Mouse (Mus musculus) limb, embryonic 12.5 days (tissue): ENCODE measurements at regions not wholly inside any gene's neighbourhood (a gene's known extent, or its start where the extent isn't known, plus 50 kb on each side); places are given as distances from the start of the nearest gene placed in this dataset.

Source experiments
- ATAC-seq: fragments of 200-750 bp; cut with Nextera tagmentation; 2 replicates; pipeline ENCODE4 v1.8.0; 2017; ENCODE audit warnings: low read depth, moderate TSS enrichment; ENCODE audit not compliant: insufficient number of reproducible peaks, insufficient read depth, low FRiP score, low TSS enrichment
- H3K27ac ChIP-seq: fragments of 300-500 bp; sonication (generic); 2 replicates; pipeline ENCODE4 v1.5.1; 2016; ENCODE audit warnings: mild to moderate bottlenecking, moderate library complexity
- H3K27me3 ChIP-seq: fragments of 300-500 bp; sonication (generic); 2 replicates; pipeline ENCODE4 v1.6.1; 2016; ENCODE audit warnings: mild to moderate bottlenecking, moderate library complexity
- H3K36me3 ChIP-seq: fragments of 300-500 bp; sonication (generic); 2 replicates; pipeline ENCODE4 v1.6.1; 2016; ENCODE audit warnings: mild to moderate bottlenecking, moderate library complexity
- H3K4me1 ChIP-seq: fragments of 300-500 bp; sonication (generic); replicated peaks from 2 replicates; pipeline ENCODE4 v1.6.1; 2016
- H3K4me2 ChIP-seq: fragments of 300-500 bp; sonication (generic); 2 replicates; pipeline ENCODE4 v1.6.1; 2016; ENCODE audit warnings: mild to moderate bottlenecking, moderate library complexity
- H3K4me3 ChIP-seq: fragments of 300-500 bp; sonication (generic); replicated peaks from 2 replicates; pipeline ENCODE4 v1.5.1; 2016; ENCODE audit warnings: mild to moderate bottlenecking
- H3K9ac ChIP-seq: fragments of 300-500 bp; sonication (generic); replicated peaks from 2 replicates; pipeline ENCODE4 v1.6.1; 2016; ENCODE audit warnings: mild to moderate bottlenecking, moderate library complexity
- H3K9me3 ChIP-seq: fragments of 300-500 bp; sonication (generic); 2 replicates; pipeline ENCODE4 v1.6.1; 2016; ENCODE audit warnings: mild to moderate bottlenecking, moderate library complexity
- WGBS: fragments of 180-500 bp; shearing (Covaris S2); methylation state at CpG from one replicate; pipeline ENCODE4 v1.1.7; 2016; 5-methylcytosine and 5-hydroxymethylcytosine counted together

GRCm38 (mm10) chr10:37630403-37630802 is 491.7 kb upstream of the Marcks start:
- H3K4me3 ChIP-seq, result no peak overlapping the region
- H3K4me2 ChIP-seq, result no peak overlapping the region
- WGBS, result 100% methylated on average over 1 of the region's 1 CpGs
- no peaks in the 10 kb centered on the region for H3K9me3 ChIP-seq
- no peak overlapping the region for H3K27ac ChIP-seq
- H3K36me3 ChIP-seq, result no peaks in the 10 kb centered on the region
- ATAC-seq, result no peak
- no peaks in the 10 kb centered on the region for H3K27me3 ChIP-seq
- H3K9ac ChIP-seq, result no peak overlapping the region
- no peaks in the 10 kb centered on the region for H3K4me1 ChIP-seq

- Histone ChIP-seq H3K4me1 (no peaks in the 10 kb centered on the region), H3K4me2 (no peak overlapping the region), H3K27ac (no peak overlapping the region), H3K36me3 (no peaks in the 10 kb centered on the region), H3K4me3 (no peak overlapping the region), H3K9me3 (no peaks in the 10 kb centered on the region), H3K27me3 (no peaks in the 10 kb centered on the region), H3K9ac (no peak overlapping the region)
- WGBS, result 78% methylated on average over 3 of the region's 3 CpGs
- ATAC-seq, result no peak
These were observed 489.2 kb upstream of the Marcks start for GRCm38 (mm10) chr10:37627900-37628299.

DNA sequence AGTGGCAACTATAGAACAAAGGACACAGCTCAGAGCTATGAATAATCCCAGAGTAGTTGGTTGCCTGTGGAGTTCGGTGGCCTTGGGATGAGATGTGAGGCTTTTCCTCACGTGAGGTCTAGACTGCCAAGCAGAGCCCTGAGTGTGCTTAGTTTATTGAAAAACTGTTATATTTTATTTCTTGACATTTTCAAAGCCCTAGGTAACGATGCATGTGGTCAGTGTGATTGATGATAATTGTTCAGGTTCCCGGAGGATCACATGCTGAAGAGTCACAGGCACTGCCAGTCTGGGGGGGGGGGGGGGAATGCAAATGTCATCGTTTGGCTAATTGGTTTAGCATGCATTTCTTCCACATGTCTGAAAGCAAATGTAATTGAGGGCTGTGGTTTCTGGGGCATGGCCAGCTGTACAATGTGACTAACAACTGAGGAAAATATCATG is 488.1 kb upstream of the Marcks start:
- H3K9me3 ChIP-seq, result no peaks in the 10 kb centered on the region
- ATAC-seq, result no peak
- H3K4me3 ChIP-seq, result no peak overlapping the region
- no peak overlapping the region for H3K27ac ChIP-seq
- H3K36me3 ChIP-seq, result no peaks in the 10 kb centered on the region
- no peaks in the 10 kb centered on the region for H3K4me1 ChIP-seq
- H3K27me3 ChIP-seq, result no peaks in the 10 kb centered on the region
- H3K4me2 ChIP-seq, result no peak overlapping the region
- WGBS, result 19% methylated on average over 5 of the region's 5 CpGs
- no peak overlapping the region for H3K9ac ChIP-seq

DNA sequence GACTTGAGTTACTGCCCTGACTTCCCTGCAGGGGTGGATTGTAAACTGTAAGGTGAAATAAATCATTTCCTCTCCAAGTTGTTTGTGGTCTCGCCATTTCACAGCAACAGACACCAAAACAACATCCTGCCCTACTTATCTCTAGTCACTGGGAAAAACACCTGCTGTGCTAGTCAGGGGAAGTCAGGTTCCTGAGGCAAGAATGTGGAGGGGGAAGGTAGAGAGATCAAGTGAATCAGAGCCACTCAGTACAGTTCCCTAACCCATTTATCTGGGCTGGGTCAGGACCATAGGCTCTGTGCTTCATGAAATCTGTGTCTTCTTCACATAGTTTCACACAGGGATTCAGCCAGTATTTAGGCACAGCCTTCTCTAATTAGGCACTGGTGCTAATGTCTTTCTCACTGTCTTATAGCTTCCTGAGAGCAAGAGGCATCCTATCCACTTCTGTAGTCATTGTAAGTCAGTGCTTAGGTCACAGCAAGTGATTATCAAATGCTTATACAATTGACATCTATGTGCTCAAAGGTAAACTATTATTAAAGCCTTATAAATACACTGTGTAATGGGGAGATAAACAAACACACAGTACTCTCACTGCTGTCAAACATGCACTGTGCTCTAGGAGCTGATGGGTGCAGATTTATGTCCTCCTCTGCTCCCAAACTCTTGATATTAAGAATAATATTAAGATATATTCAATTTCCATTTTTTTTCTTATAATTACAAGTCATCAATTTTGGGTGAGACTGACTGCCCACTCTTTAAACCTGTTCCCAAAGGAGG is 487.4 kb upstream of the Marcks start:
- H3K9me3 ChIP-seq, result no peaks in the 10 kb centered on the region
- no peak overlapping the region for H3K27ac ChIP-seq
- WGBS, result 24% methylated on average over 1 of the region's 1 CpGs
- no peak for ATAC-seq
- no peak overlapping the region for H3K9ac ChIP-seq
- no peaks in the 10 kb centered on the region for H3K4me1 ChIP-seq
- no peaks in the 10 kb centered on the region for H3K27me3 ChIP-seq
- no peak overlapping the region for H3K4me3 ChIP-seq
- no peak overlapping the region for H3K4me2 ChIP-seq
- H3K36me3 ChIP-seq, result no peaks in the 10 kb centered on the region

DNA sequence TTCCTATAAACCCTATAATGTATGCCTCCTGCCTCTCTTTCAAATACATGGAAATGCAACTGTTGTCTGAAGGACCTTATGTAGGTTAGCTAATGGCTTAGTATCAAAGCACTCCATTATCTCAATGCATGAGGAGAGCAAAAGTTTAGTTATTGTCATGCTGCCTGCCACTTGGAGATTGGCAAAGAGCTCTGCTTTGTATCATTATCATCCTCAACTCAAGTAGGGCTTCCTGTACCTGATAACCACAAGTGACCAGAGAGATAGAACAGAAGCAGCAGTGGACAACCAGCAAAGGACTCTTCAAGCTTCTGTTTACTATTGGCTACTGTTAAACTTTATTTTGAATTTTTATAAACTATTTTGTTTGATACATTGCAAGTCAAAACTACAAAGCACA is 484.3 kb upstream of the Marcks start:
- H3K4me2 ChIP-seq, result no peak overlapping the region
- no peak overlapping the region for H3K4me3 ChIP-seq
- H3K36me3 ChIP-seq, result no peaks in the 10 kb centered on the region
- H3K9ac ChIP-seq, result no peak overlapping the region
- no peaks in the 10 kb centered on the region for H3K27me3 ChIP-seq
- no peak for ATAC-seq
- no peaks in the 10 kb centered on the region for H3K9me3 ChIP-seq
- H3K4me1 ChIP-seq, result no peaks in the 10 kb centered on the region
- H3K27ac ChIP-seq, result no peak overlapping the region

DNA sequence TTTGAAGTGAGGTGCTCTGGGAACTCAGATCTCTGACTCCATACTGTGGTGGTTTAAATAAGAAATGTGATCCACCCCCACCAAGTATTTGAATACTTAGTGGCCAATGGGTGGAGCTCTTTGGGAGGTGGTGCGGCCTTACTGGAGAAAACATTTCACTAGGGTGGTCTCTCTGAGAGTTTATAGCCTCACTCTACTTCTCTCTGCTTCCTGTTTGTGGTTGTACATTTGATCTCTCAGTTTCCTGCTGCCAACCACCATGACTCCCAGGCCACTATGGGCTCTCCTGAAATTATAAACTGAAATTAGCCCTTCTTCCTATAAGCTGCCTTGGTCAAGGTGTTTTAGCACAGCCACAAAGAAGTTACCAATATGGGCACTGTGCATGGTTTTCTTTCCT is 479.9 kb upstream of the Marcks start:
- 79% methylated on average over 1 of the region's 1 CpGs for WGBS
- H3K4me2 ChIP-seq, result no peak overlapping the region
- H3K4me3 ChIP-seq, result no peak overlapping the region
- no peaks in the 10 kb centered on the region for H3K9me3 ChIP-seq
- H3K36me3 ChIP-seq, result no peaks in the 10 kb centered on the region
- ATAC-seq, result no peak
- H3K9ac ChIP-seq, result no peak overlapping the region
- peaks cover 6% of the 10 kb centered on the region; the same call in 1 of the 2 replicates for H3K4me1 ChIP-seq
- H3K27ac ChIP-seq, result no peak overlapping the region
- H3K27me3 ChIP-seq, result no peaks in the 10 kb centered on the region

DNA sequence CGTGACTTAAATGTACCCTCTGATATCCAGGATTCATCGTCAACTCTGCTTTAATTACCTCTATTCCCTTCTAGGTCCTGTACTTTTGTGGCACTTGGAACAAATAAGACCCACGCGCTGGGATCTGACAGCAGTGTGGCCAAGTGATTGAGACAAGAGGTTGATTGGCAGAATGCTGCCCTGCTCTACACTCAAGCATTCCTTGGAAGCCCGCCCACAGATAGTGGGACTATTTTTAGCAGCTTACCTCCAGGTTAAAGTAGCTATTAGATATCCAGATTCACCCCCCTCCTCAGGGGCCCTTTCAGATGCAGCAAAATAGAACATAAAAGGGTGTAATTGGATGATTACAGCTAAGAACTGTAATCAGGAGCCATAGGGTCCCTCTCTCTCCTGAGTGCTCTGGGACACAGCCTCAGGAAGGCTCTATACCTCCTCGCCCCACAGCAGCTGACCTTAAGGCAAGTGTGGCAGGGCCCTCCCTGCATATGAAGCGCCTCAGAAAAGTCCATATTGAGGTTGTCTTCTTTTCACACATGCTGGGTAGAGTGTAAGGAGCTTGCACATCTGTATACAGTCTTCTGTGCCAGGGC is 479.1 kb upstream of the Marcks start:
- H3K4me1 ChIP-seq, result peaks cover 6% of the 10 kb centered on the region; the same call in 1 of the 2 replicates
- no peak for ATAC-seq
- no peaks in the 10 kb centered on the region for H3K9me3 ChIP-seq
- H3K4me2 ChIP-seq, result no peak overlapping the region
- no peak overlapping the region for H3K4me3 ChIP-seq
- H3K9ac ChIP-seq, result no peak overlapping the region
- 82% methylated on average over 7 of the region's 7 CpGs for WGBS
- H3K27me3 ChIP-seq, result no peaks in the 10 kb centered on the region
- no peak overlapping the region for H3K27ac ChIP-seq
- H3K36me3 ChIP-seq, result no peaks in the 10 kb centered on the region

DNA sequence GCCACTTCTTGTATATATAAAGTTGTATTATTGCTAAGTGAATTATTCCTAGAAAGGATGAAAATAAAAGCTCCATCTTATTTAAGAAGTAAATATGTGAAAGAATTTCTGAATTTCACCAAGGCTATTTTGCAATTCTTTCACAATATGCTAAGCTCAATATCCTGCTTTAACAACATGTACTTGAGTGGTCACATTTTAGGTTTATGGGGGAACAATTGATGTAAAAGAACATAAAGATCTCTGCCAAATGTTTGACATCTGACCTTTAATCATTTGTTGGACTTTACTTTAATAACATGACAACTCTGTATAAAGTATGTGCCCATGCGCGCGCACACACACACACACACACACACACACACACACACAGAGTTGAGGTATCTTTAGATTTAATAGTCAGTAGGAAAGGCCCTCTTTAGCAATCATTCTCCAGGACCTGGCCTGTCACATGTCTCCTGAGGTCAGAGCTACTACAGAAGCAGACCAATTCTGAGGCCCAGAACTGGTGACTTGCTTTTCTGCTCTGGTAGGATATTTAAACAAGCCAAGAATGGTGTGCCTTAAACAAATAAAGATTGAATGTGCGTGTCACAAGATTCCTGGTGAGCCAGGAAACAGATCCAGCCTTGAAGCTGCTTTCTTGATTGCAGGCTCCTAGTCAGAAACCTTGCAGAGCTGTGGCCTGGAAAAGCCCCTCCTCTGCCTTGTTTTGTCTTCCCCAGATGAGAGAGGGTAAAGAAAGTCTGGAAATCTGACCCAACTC is 477.4 kb upstream of the Marcks start:
- H3K27ac ChIP-seq, result peak overlapping the region; percentile 73
- no peaks in the 10 kb centered on the region for H3K27me3 ChIP-seq
- no peak overlapping the region for H3K9ac ChIP-seq
- H3K36me3 ChIP-seq, result no peaks in the 10 kb centered on the region
- no peak overlapping the region for H3K4me2 ChIP-seq
- H3K4me3 ChIP-seq, result no peak overlapping the region
- peaks cover 6% of the 10 kb centered on the region; the same call in 1 of the 2 replicates for H3K4me1 ChIP-seq
- H3K9me3 ChIP-seq, result no peaks in the 10 kb centered on the region
- 66% methylated on average over 4 of the region's 4 CpGs for WGBS
- no peak for ATAC-seq

DNA sequence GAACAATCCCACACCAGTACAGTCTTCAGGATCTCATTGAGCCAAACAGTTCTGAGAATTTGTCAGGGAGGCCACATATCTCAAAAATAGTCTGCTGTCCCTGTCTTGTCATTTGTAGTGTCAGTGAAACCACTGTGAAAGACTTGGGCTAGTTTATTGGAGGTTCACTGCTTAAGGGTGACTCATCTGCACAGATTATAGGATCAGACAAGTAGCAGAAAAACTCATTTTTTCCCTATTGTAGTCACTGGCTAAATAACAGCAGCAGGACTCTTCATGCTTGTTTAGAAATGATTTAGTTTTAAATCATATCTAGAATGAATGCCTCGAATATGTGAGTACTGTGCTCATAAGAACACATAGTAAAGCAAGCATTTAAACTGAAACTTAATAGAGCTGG is 475.2 kb upstream of the Marcks start:
- H3K27ac ChIP-seq, result no peak overlapping the region
- 69% methylated on average over 1 of the region's 1 CpGs for WGBS

GRCm38 (mm10) chr10:37603529-37603928 is 464.8 kb upstream of the Marcks start:
- Histone ChIP-seq H3K27ac (peak overlapping the region; percentile 72), H3K36me3 (no peaks in the 10 kb centered on the region), H3K4me1 (no peaks in the 10 kb centered on the region), H3K4me3 (no peak overlapping the region), H3K27me3 (no peaks in the 10 kb centered on the region), H3K9ac (no peak overlapping the region), H3K4me2 (no peak overlapping the region), H3K9me3 (no peaks in the 10 kb centered on the region)
- 28% methylated on average over 1 of the region's 1 CpGs for WGBS
- no peak for ATAC-seq

More for the DNA sequence above, 475.2 kb upstream of the Marcks start:
- H3K9me3 ChIP-seq, result no peaks in the 10 kb centered on the region
- H3K4me2 ChIP-seq, result no peak overlapping the region
- no peaks in the 10 kb centered on the region for H3K27me3 ChIP-seq
- no peak overlapping the region for H3K9ac ChIP-seq
- H3K4me3 ChIP-seq, result no peak overlapping the region
- H3K4me1 ChIP-seq, result peaks cover 6% of the 10 kb centered on the region; the same call in 1 of the 2 replicates
- no peaks in the 10 kb centered on the region for H3K36me3 ChIP-seq
- no peak for ATAC-seq

DNA sequence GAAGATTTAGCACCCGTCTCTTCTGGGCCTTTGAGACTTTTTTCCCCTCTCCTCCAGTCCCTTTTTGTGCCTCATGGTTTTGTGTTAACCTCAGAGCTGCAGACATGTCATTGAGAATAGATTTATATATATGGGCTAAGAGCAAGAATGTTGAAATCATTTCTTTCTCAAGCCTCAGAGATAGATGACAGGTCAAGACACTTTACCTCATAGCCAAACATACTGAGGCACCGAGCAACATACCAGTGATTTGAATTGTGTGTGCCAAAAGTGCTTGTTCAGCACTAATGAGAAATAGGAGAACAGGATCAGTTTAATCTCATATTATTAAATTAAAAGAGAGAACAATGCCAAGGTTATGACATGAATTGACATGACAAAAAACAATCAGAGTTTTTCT is 464.2 kb upstream of the Marcks start:
- 66% methylated on average over 2 of the region's 2 CpGs for WGBS
- H3K9me3 ChIP-seq, result no peaks in the 10 kb centered on the region
- H3K27ac ChIP-seq, result no peak overlapping the region; the same call in 1 of the 2 replicates
- no peaks in the 10 kb centered on the region for H3K36me3 ChIP-seq
- H3K4me2 ChIP-seq, result no peak overlapping the region
- no peak overlapping the region for H3K4me3 ChIP-seq
- no peak for ATAC-seq
- H3K4me1 ChIP-seq, result no peaks in the 10 kb centered on the region
- H3K9ac ChIP-seq, result no peak overlapping the region
- H3K27me3 ChIP-seq, result no peaks in the 10 kb centered on the region
